Mouse (Mus musculus): ENCODE results near the gene Lrrc71. TPM values are rescaled to one million over a fixed set of nuclear protein-coding genes. Genes with fewer than 3 reads are reported as not detected.
A peak's percentile ranks its signal among the peaks of the same experiment; 100 is the strongest.

Gene Lrrc71
- polyA plus RNA-seq, 1 experiment from 2014 or later = 1.3 TPM

DNA sequence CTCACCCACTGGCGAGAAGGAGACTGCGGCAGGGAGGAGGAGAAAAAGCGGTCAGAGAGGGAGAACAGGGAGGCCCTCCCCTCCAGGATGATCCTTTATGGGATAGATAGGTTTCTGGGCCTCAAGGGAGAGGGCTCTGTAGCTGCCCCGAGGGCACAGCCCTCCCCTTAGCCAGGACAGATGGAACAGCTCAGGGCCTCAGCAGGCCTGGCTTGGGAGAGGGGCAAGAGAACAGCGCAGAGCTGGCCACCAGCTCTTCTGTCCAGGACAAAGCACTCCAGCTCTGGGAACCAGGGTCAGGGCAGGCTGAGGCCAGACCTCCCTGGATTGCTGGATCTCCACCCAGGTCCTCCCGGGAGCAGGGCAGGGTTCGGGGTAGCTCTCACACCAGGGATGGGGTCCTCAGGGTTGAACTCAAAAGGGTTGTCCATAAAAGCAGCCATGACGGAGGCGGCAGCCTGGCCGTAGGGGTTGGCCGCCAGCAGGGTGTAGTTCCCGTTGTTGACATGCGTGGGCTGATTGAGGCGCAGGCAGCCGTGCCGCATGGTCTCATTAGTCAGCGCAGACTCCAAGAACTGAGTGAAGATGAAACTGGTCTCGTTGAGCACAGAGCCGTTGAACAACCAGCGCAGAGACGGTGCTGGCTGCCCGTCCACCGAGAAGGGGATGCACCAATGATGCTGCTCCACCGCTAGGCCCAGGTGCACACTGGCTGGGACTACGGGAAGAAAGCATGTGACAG is 35.0 kb upstream of the Lrrc71 start:
- H3K36me3 ChIP-seq (ENCODE audit: control insufficient read depth, insufficient read depth, low read length) = no peaks in the 10 kb centered on the region
- H3K27me3 ChIP-seq (ENCODE audit: control insufficient read depth, insufficient read depth, low read depth, low read length) = no peaks in the 10 kb centered on the region
- no peak for ATAC-seq
- H3K4me2 ChIP-seq (ENCODE audit: low read length) = no peak overlapping the region
- H3K27ac ChIP-seq (ENCODE audit: low read length) = no peak overlapping the region
- H3K4me1 ChIP-seq (ENCODE audit: control insufficient read depth, insufficient read depth, low read length) = no peaks in the 10 kb centered on the region; the same call in 1 of the 2 replicates
- no peaks in the 10 kb centered on the region for H3K9me3 ChIP-seq (replicated peaks; ENCODE audit: control insufficient read depth, low read length, poor library complexity, severe bottlenecking)
- no peak overlapping the region for H3K4me3 ChIP-seq (ENCODE audit: low read depth, low read length)
- no peak overlapping the region for H3K9ac ChIP-seq (ENCODE audit: low read depth, low read length)
- 84% methylated on average over 25 of the region's 25 CpGs for WGBS

GRCm38 (mm10) chr3:87779086-87779485 is 30.7 kb upstream of the Lrrc71 start:
- Histone ChIP-seq H3K27ac (ENCODE audit: low read length) (no peak overlapping the region), H3K4me3 (ENCODE audit: low read depth, low read length) (no peak overlapping the region), H3K4me1 (ENCODE audit: control insufficient read depth, insufficient read depth, low read length) (no peaks in the 10 kb centered on the region; the same call in 1 of the 2 replicates), H3K27me3 (ENCODE audit: control insufficient read depth, insufficient read depth, low read depth, low read length) (peaks cover 7% of the 10 kb centered on the region), H3K36me3 (ENCODE audit: control insufficient read depth, insufficient read depth, low read length) (no peaks in the 10 kb centered on the region), H3K9ac (ENCODE audit: low read depth, low read length) (no peak overlapping the region), H3K4me2 (ENCODE audit: low read length) (no peak overlapping the region), H3K9me3 (replicated peaks; ENCODE audit: control insufficient read depth, low read length, poor library complexity, severe bottlenecking) (no peaks in the 10 kb centered on the region)
- ATAC-seq = no peak
- WGBS = 26% methylated on average over 2 of the region's 2 CpGs

DNA sequence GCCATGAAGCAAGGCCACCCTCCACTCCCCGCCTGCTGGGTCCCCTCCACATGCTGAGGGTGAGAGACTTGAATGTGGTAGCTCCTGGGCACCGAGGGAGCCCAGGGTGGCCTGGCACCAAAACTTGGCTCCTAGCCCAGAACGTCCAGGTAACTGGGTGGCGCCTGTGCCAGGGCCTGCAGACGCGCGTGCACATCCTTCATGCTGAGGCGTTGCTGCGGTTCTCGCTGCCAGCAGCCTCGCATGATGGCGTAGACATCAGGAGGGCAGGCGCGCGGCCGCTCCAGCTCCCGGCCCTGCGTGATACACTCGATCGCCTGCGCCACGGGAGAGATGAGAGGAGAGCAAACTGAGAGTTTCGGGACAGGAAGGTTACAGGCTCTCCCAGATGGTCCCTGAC is 29.9 kb upstream of the Lrrc71 start:
- peaks cover 7% of the 10 kb centered on the region for H3K27me3 ChIP-seq (ENCODE audit: control insufficient read depth, insufficient read depth, low read depth, low read length)
- 55% methylated on average over 23 of the region's 23 CpGs for WGBS
- H3K4me3 ChIP-seq (ENCODE audit: low read depth, low read length) = no peak overlapping the region
- 0 out of 2 replicates have a peak overlapping the region, but pooled peaks have one; percentile 13 for H3K4me2 ChIP-seq (ENCODE audit: low read length)
- no peaks in the 10 kb centered on the region; the same call in 1 of the 2 replicates for H3K4me1 ChIP-seq (ENCODE audit: control insufficient read depth, insufficient read depth, low read length)
- H3K36me3 ChIP-seq (ENCODE audit: control insufficient read depth, insufficient read depth, low read length) = no peaks in the 10 kb centered on the region
- 0 out of 2 replicates have a peak, but pooled peaks have one; percentile 37 for ATAC-seq
- H3K9ac ChIP-seq (ENCODE audit: low read depth, low read length) = 0 out of 2 replicates have a peak overlapping the region, but pooled peaks have one; percentile 35
- no peaks in the 10 kb centered on the region for H3K9me3 ChIP-seq (replicated peaks; ENCODE audit: control insufficient read depth, low read length, poor library complexity, severe bottlenecking)
- H3K27ac ChIP-seq (ENCODE audit: low read length) = no peak overlapping the region

- Histone ChIP-seq H3K27me3 (ENCODE audit: control insufficient read depth, insufficient read depth, low read depth, low read length) (peaks cover 15% of the 10 kb centered on the region), H3K36me3 (ENCODE audit: control insufficient read depth, insufficient read depth, low read length) (no peaks in the 10 kb centered on the region), H3K4me1 (ENCODE audit: control insufficient read depth, insufficient read depth, low read length) (no peaks in the 10 kb centered on the region), H3K4me3 (ENCODE audit: low read depth, low read length) (no peak overlapping the region), H3K9ac (ENCODE audit: low read depth, low read length) (no peak overlapping the region), H3K4me2 (ENCODE audit: low read length) (no peak overlapping the region), H3K9me3 (replicated peaks; ENCODE audit: control insufficient read depth, low read length, poor library complexity, severe bottlenecking) (0 out of 2 replicates have a peak, but pooled peaks cover 3% of the 10 kb centered on the region), H3K27ac (ENCODE audit: low read length) (no peak overlapping the region)
- ATAC-seq = no peak
- WGBS = 58% methylated on average over 6 of the region's 6 CpGs
Observed at GRCm38 (mm10) chr3:87771088-87771487, 22.7 kb upstream of the Lrrc71 start.

- no peak overlapping the region for H3K4me2 ChIP-seq (ENCODE audit: low read length)
- no peak overlapping the region for H3K4me3 ChIP-seq (ENCODE audit: low read depth, low read length)
- no peak for ATAC-seq
Observed at GRCm38 (mm10) chr3:87770280-87770679, 21.9 kb upstream of the Lrrc71 start.

DNA sequence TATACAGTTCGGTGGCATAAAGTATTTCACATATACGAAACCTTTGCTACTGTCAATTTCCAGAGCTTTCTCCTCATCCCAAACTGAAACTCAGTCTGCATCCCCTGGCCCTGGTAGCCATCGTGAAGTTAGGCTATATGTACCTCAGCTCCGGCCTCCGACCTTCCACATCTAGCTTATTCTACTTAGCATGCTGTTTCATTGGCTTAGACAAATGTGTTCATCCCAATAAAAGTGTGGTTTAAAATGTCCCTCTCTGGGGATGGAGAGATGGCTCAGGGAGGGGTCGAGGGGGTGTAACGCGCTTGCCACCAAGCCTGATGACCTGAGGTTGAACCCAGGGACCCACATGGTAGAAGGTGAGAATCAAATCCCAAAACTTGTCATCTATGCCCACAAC is 21.1 kb upstream of the Lrrc71 start:
- no peak overlapping the region for H3K27ac ChIP-seq (ENCODE audit: low read length)
- H3K9ac ChIP-seq (ENCODE audit: low read depth, low read length) = no peak overlapping the region
- 0 out of 2 replicates have a peak, but pooled peaks cover 3% of the 10 kb centered on the region for H3K9me3 ChIP-seq (replicated peaks; ENCODE audit: control insufficient read depth, low read length, poor library complexity, severe bottlenecking)
- no peak for ATAC-seq
- peaks cover 15% of the 10 kb centered on the region for H3K27me3 ChIP-seq (ENCODE audit: control insufficient read depth, insufficient read depth, low read depth, low read length)
- no peaks in the 10 kb centered on the region for H3K36me3 ChIP-seq (ENCODE audit: control insufficient read depth, insufficient read depth, low read length)
- H3K4me1 ChIP-seq (ENCODE audit: control insufficient read depth, insufficient read depth, low read length) = no peaks in the 10 kb centered on the region
- WGBS = 81% methylated on average over 8 of the region's 8 CpGs
- H3K4me2 ChIP-seq (ENCODE audit: low read length) = no peak overlapping the region
- no peak overlapping the region for H3K4me3 ChIP-seq (ENCODE audit: low read depth, low read length)

More at GRCm38 (mm10) chr3:87770280-87770679, 21.9 kb upstream of the Lrrc71 start:
- whole genome bisulfite sequencing = 2% methylated on average over 4 of the region's 4 CpGs
- H3K4me1 ChIP-seq (ENCODE audit: control insufficient read depth, insufficient read depth, low read length) = no peaks in the 10 kb centered on the region
- no peak overlapping the region for H3K9ac ChIP-seq (ENCODE audit: low read depth, low read length)
- no peak overlapping the region for H3K27ac ChIP-seq (ENCODE audit: low read length)
- 0 out of 2 replicates have a peak, but pooled peaks cover 3% of the 10 kb centered on the region for H3K9me3 ChIP-seq (replicated peaks; ENCODE audit: control insufficient read depth, low read length, poor library complexity, severe bottlenecking)
- peaks cover 15% of the 10 kb centered on the region for H3K27me3 ChIP-seq (ENCODE audit: control insufficient read depth, insufficient read depth, low read depth, low read length)
- H3K36me3 ChIP-seq (ENCODE audit: control insufficient read depth, insufficient read depth, low read length) = no peaks in the 10 kb centered on the region

GRCm38 (mm10) chr3:87768844-87769243 is 20.4 kb upstream of the Lrrc71 start:
- H3K9me3 ChIP-seq (replicated peaks; ENCODE audit: control insufficient read depth, low read length, poor library complexity, severe bottlenecking) = 0 out of 2 replicates have a peak, but pooled peaks cover 3% of the 10 kb centered on the region
- no peak overlapping the region; the same call in 1 of the 2 replicates for H3K27ac ChIP-seq (ENCODE audit: low read length)
- H3K9ac ChIP-seq (ENCODE audit: low read depth, low read length) = no peak overlapping the region
- H3K27me3 ChIP-seq (ENCODE audit: control insufficient read depth, insufficient read depth, low read depth, low read length) = peaks cover 15% of the 10 kb centered on the region
- no peaks in the 10 kb centered on the region for H3K36me3 ChIP-seq (ENCODE audit: control insufficient read depth, insufficient read depth, low read length)
- H3K4me3 ChIP-seq (ENCODE audit: low read depth, low read length) = peak overlapping the region; percentile 32
- 4% methylated on average over 34 of the region's 37 CpGs for WGBS
- H3K4me1 ChIP-seq (ENCODE audit: control insufficient read depth, insufficient read depth, low read length) = no peaks in the 10 kb centered on the region
- no peak for ATAC-seq
- peak overlapping the region; percentile 46 for H3K4me2 ChIP-seq (ENCODE audit: low read length)

DNA sequence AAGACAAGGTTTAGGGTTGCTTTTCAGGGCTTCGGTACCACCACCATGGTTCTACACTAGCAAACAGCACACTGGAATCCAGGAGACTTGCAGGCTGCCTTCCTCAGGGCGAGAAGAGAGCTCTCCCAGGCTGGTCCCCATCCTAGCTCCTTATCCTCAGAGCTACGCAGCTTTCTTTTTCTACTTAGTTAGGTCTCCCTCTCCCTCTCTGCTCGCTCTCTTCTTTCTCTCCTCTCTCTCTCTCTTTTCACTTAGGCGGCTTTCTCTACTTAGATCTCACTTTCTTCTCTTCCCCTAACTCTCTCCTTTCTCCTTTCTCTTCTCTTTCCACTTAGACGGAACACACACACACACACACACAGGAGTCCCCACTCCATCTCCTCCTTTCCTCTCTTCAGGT is 20.0 kb upstream of the Lrrc71 start:
- no peaks in the 10 kb centered on the region for H3K4me1 ChIP-seq (ENCODE audit: control insufficient read depth, insufficient read depth, low read length)
- ATAC-seq = no peak
- H3K9me3 ChIP-seq (replicated peaks; ENCODE audit: control insufficient read depth, low read length, poor library complexity, severe bottlenecking) = 0 out of 2 replicates have a peak, but pooled peaks cover 3% of the 10 kb centered on the region
- H3K4me3 ChIP-seq (ENCODE audit: low read depth, low read length) = peak overlapping the region; percentile 32
- peak overlapping the region; percentile 46 for H3K4me2 ChIP-seq (ENCODE audit: low read length)
- H3K27me3 ChIP-seq (ENCODE audit: control insufficient read depth, insufficient read depth, low read depth, low read length) = peaks cover 15% of the 10 kb centered on the region
- H3K36me3 ChIP-seq (ENCODE audit: control insufficient read depth, insufficient read depth, low read length) = no peaks in the 10 kb centered on the region
- WGBS = 59% methylated on average over 6 of the region's 6 CpGs
- no peak overlapping the region for H3K9ac ChIP-seq (ENCODE audit: low read depth, low read length)
- H3K27ac ChIP-seq (ENCODE audit: low read length) = no peak overlapping the region; the same call in 1 of the 2 replicates

GRCm38 (mm10) chr3:87767764-87768163 is 19.3 kb upstream of the Lrrc71 start:
- Histone ChIP-seq H3K27me3 (ENCODE audit: control insufficient read depth, insufficient read depth, low read depth, low read length) (peaks cover 15% of the 10 kb centered on the region), H3K27ac (ENCODE audit: low read length) (no peak overlapping the region), H3K9ac (ENCODE audit: low read depth, low read length) (no peak overlapping the region; the same call in 1 of the 2 replicates), H3K4me1 (ENCODE audit: control insufficient read depth, insufficient read depth, low read length) (no peaks in the 10 kb centered on the region), H3K36me3 (ENCODE audit: control insufficient read depth, insufficient read depth, low read length) (no peaks in the 10 kb centered on the region), H3K4me3 (ENCODE audit: low read depth, low read length) (peak overlapping the region; percentile 6; the same call in 1 of the 2 replicates), H3K9me3 (replicated peaks; ENCODE audit: control insufficient read depth, low read length, poor library complexity, severe bottlenecking) (0 out of 2 replicates have a peak, but pooled peaks cover 3% of the 10 kb centered on the region), H3K4me2 (ENCODE audit: low read length) (peak overlapping the region; percentile 2; the same call in 1 of the 2 replicates)
- 62% methylated on average over 8 of the region's 8 CpGs for WGBS
- no peak for ATAC-seq
